Mouse (Mus musculus): ENCODE results near the gene Padi2. TPM values are rescaled to one million over a fixed set of nuclear protein-coding genes. Genes with fewer than 3 reads are reported as not detected.

Padi2 gene
- total RNA-seq, 2 experiments from 2014 or later: 11.9 to 14.0 TPM

Other genes with a start within 250 kb of the Padi2 start
- gene Arhgef10l, start 240.3 kb upstream of the Padi2 start, total RNA-seq (2021): 10 to 100 TPM; 61.0 to 63.4 TPM
- gene Rcc2, start 205.8 kb upstream of the Padi2 start, total RNA-seq (2021): 10 to 100 TPM; 74.7 to 84.4 TPM
- gene Padi6, start 163.7 kb upstream of the Padi2 start, total RNA-seq (2021): 1 to 10 TPM in 1 of 2 experiments, under 1 TPM in 1; 0.34 to 1.2 TPM
- not detected for gene Padi4, start 132.1 kb upstream of the Padi2 start, total RNA-seq (2021)
- not detected for gene Padi3, start 95.7 kb upstream of the Padi2 start, total RNA-seq (2021)
- gene Padi1, start 60.6 kb upstream of the Padi2 start, total RNA-seq (2021): not detected
- gene Sdhb, start 54.9 kb downstream of the Padi2 start, total RNA-seq (2021): 100 to 1,000 TPM; 171 to 200 TPM
- gene Atp13a2, start 80.5 kb downstream of the Padi2 start, total RNA-seq (2021): 100 to 1,000 TPM; 162 to 171 TPM
- 1 to 10 TPM; 3.9 to 5.9 TPM for gene Mfap2, start 104.1 kb downstream of the Padi2 start, total RNA-seq (2021)
- gene Crocc, start 154.2 kb downstream of the Padi2 start, total RNA-seq (2021): 10 to 100 TPM; 40.3 to 73.7 TPM
- 10 to 100 TPM; 38.2 to 42.4 TPM for gene Necap2, start 172.0 kb downstream of the Padi2 start, total RNA-seq (2021)
- gene Spata21, start 182.0 kb downstream of the Padi2 start, total RNA-seq (2021): under 1 TPM; 0.43 to 0.79 TPM
- 10 to 100 TPM; 48.2 to 48.8 TPM for gene Szrd1, start 233.4 kb downstream of the Padi2 start, total RNA-seq (2021)
- 10 to 100 TPM; 30.5 to 31.6 TPM for gene Fbxo42, start 241.6 kb downstream of the Padi2 start, total RNA-seq (2021)

Data from left cerebral cortex, postnatal 36 days (tissue).